Mouse (Mus musculus): ENCODE measurements around the gene Tmem8. TPM values are rescaled to one million over a fixed set of nuclear protein-coding genes. Genes with fewer than 3 reads are reported as not detected.

Tmem8 gene
- 4.4 TPM for polyA plus RNA-seq (2017; shearing (Covaris generic))

DNA sequence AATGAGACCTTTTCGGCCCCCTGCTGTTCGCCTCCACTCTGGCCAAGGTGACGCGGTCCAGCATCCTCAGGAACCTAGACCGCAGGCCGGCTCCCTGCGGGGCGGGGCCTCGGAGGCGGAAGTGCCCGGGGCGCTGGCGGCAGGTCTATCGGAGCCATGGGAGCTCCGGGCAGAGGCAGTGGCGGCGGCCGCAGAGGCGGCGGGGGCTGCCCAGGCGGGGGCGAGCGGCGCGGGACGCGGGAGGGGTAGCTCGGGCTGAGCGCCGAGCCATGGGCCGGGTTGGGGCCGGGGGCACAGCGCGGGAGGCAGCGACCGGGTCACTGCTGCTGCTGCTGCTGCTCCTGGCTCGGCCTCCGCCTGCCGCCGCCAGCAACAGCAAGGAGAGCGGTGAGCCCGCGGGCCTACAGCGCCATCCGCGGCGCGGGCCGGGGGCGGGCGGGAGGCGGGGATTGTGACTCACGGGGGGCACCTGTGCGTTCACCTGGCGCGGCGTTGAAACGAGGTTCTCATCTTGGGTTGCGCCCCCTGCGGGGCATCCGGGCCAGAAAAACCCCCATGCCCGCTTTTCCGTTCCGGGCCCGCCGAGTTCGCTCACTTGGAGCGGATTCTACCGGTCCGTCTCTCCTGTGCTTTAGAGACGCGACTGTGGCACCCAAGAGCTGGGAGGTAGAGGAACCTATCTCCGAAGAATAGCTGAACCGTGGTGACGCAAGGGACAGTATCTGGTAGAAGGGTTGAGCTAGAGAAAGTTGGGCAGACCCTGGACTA is at the start of gene Tmem8:
TSS of gene Tmem8 (plus strand) at position 119 of the 768 bp plus-strand sequence.

DNA sequence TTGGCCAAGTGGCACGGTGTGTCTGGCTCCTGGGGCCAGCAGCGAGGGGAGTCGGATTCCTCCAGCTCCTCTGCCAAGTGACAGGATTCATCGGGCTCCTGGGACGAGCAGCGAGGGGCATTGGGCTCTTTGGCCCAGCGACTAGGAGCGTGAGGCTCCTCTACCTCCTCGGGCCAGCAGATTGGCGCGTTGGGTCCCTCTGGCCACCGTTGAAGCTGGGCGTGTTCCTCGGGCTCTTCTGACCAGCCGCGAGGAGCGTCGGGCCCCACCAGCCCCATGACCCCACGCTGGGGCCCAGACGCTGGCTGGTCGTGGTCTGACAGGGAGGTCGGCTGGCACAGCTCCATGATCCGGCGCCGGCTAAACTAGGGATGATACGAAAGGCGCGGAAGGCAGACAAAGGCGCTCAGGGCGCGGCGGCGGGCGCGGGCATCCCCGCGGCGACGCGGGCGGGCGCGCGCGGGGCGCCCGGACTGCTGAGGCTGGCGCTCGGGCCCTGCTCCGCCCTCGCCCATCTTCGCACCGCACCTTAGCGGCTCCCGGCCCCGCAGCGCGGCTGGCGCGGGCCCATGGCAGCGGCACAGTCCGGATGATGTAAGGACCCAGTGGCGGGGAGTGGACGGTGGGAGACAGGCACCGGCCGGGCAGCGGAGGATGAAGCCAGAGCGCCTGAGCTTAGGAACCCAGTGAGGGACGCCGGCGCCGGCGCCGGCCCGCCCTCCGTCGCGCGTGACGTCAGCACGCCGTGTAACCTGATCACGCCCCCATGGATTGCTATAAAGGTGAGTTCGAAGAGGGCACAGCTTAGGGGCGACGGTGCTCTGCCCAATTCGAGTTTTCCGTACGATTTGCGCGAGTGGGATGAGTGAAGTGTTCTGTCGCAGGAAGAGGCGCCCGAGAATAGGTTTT is 44.0 kb upstream of the Tmem8 start, which contains the start of gene Rab11fip3:
TSS of gene Rab11fip3 (minus strand) at position 725 of the 909 bp plus-strand sequence.

DNA sequence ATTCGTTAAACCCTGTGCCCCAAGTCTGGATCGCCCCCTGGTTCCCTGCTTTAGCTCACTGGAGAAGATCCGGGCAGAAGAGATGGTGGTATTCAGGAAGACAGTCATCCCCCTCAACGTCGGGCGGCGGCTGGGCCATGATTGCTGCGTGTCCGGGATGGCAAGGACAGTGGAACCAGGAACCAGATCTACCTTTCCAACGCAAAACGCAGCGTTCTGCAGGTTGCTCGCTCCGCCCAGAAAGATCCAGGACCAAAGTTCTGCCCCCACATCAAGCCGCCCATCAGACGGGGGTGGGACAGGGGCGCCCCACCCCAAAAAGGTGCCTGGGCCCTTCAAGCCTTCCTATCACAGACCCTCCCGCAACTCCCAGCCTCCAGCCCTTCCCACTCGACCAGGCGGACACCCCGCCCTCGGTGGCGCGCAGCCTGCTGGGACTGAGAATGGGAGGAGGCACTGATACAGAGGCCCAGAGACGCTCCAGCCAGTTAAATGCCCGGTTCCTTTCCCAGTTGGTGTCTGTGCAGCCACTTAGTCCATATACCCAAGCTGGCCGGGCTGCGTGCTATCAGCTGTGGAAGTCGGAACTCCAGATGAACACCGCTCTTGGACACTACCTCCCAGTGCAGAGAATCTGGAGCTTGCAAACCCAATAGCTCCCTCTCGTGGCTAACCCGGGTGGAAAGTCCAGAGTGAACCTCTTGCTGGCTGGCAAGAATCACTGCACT is 23.0 kb upstream of the Tmem8 start, which contains the start of gene Decr2:
TSS of gene Decr2 (minus strand) at position 433 of the 728 bp plus-strand sequence.

DNA sequence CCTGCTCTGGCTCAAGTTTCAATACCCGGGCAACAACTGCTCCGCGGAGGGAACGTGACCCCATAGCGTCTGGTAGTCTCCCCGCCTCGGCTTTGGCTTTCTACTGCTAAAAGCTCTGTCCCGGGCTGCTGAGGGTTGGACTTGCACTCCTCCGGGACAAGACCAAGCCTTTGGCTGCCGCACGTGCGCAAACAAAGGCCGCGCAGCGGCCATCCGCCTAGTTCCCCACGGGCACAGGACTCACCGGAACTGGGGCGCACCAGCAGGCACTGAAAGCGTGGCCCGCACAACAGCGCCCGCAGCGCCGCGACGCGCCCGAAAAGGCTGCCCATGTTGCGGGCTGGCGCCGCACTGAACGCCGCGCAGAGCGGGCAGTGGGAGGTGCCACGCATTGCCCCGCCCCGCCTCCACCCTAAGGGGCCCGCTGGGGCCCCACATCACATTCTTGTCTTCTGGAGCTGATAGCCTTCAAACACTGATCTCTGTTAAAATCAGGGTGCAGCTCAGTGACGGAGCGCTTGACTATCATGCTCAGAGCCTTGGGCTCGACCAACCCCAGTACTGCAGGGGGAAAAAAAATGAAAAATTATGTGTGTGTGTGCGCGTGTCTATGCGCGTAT is 17.9 kb upstream of the Tmem8 start, which contains the start of gene Nme4:
TSS of gene Nme4 (minus strand) at position 482 of the 620 bp plus-strand sequence.

DNA sequence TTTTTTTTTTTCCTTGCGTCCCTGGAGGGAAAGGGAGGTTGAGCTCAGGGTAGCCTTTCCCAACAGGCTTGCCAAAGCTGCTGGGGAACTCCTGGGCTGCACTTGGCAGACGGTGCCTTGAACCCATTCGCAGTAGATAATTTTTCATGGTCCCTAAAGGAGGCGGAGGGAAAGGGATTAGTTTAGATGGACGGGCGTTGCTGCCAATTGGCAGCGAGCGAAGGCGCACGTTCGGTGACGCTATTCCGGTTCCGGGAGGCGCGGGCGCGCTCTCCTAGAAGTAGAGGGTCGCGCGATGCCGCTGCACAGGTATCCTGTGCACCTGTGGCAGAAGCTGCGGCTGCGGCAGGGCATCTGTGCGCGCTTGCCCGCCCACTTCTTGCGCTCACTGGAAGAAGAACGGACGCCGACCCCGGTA is 10.2 kb downstream of the Tmem8 start, which contains the start of gene Mrpl28:
TSS of gene Mrpl28 (plus strand) at position 234 of the 418 bp plus-strand sequence.

DNA sequence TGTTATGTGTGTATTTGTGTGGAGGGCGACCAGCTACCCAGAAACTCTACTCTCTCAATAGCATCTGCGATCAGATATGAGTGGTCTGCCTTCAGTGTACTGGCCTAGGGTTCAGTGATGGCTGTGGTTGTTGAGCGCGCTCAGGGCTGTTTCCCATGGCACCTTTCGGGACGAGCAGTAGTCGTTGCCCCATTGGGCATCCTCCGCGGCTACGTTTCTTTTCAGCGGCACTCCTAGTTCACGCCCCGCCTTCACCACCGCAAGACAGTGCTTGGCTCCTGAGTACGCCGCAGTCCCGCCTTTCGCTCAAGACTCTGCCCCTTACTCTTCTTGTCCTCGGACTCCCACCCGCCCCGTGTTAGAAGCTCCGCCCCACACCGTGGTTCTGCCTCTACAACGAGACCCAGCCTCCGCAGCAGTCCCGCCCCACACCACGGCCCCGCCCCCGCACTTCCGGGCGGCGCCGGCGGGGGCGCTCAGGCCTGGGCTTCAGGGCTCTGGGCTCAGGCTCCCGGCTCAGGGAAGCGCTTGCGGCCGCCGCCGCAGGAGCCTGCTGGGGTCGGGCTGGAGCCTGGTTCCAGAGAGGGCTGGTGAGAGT is 25.2 kb downstream of the Tmem8 start, which contains the start of gene Axin1:
TSS of gene Axin1 (plus strand) at position 450 of the 598 bp plus-strand sequence.

Other genes with a start within 250 kb of the Tmem8 start
- 5.7 TPM for gene Mcrip2, start 244.5 kb upstream of the Tmem8 start, polyA plus RNA-seq (2017; shearing (Covaris generic))
- gene Mettl26, start 238.2 kb upstream of the Tmem8 start, polyA plus RNA-seq (2017; shearing (Covaris generic)) = 95.5 TPM
- 1.0 TPM for gene Wfikkn1, start 232.4 kb upstream of the Tmem8 start, polyA plus RNA-seq (2017; shearing (Covaris generic))
- 5.1 TPM for gene Rab40c, start 193.6 kb upstream of the Tmem8 start, polyA plus RNA-seq (2017; shearing (Covaris generic))
- gene Pigq, start 168.4 kb upstream of the Tmem8 start, polyA plus RNA-seq (2017; shearing (Covaris generic)) = 71.1 TPM
- not detected for gene Nhlrc4, start 168.3 kb upstream of the Tmem8 start, polyA plus RNA-seq (2017; shearing (Covaris generic))
- gene A930017K11Rik, start 160.7 kb upstream of the Tmem8 start, polyA plus RNA-seq (2017; shearing (Covaris generic)) = not detected
- 22.0 TPM for gene Capn15, start 127.5 kb upstream of the Tmem8 start, polyA plus RNA-seq (2017; shearing (Covaris generic))
- gene Rab11fip3, start 43.7 kb upstream of the Tmem8 start, polyA plus RNA-seq (2017; shearing (Covaris generic)) = 2.0 TPM
- 37.5 TPM for gene Decr2, start 23.0 kb upstream of the Tmem8 start, polyA plus RNA-seq (2017; shearing (Covaris generic))
- 0.89 TPM for gene Nme4, start 17.7 kb upstream of the Tmem8 start, polyA plus RNA-seq (2017; shearing (Covaris generic))
- 82.4 TPM for gene Mrpl28, start 10.2 kb downstream of the Tmem8 start, polyA plus RNA-seq (2017; shearing (Covaris generic))
- gene Axin1, start 25.4 kb downstream of the Tmem8 start, polyA plus RNA-seq (2017; shearing (Covaris generic)) = 7.7 TPM
- not detected for gene Pdia2, start 85.8 kb downstream of the Tmem8 start, polyA plus RNA-seq (2017; shearing (Covaris generic))
- gene Rgs11, start 89.7 kb downstream of the Tmem8 start, polyA plus RNA-seq (2017; shearing (Covaris generic)) = 8.3 TPM
- not detected for gene Arhgdig, start 94.5 kb downstream of the Tmem8 start, polyA plus RNA-seq (2017; shearing (Covaris generic))
- 26.4 TPM for gene Fam234a, start 130.9 kb downstream of the Tmem8 start, polyA plus RNA-seq (2017; shearing (Covaris generic))
- gene Luc7l, start 139.6 kb downstream of the Tmem8 start, polyA plus RNA-seq (2017; shearing (Covaris generic)) = 108 TPM